Mouse (Mus musculus) kidney, postnatal 4 days (tissue): ENCODE data around the gene Gm45140.

ENCODE experiments used
- DNase-seq, 2 experiments: peaks; one replicate each; pipeline ENCODE4 v3.0.0; 2021; ENCODE audit warnings: mixed read lengths in 2 of 2

Gm45140 gene

GRCm38 (mm10) chr6:87835695-87836094, at the start of gene Gm45140:
Gm45140 (minus strand) TSS chr6:87835795.
- DNase-seq = no peak

DNA sequence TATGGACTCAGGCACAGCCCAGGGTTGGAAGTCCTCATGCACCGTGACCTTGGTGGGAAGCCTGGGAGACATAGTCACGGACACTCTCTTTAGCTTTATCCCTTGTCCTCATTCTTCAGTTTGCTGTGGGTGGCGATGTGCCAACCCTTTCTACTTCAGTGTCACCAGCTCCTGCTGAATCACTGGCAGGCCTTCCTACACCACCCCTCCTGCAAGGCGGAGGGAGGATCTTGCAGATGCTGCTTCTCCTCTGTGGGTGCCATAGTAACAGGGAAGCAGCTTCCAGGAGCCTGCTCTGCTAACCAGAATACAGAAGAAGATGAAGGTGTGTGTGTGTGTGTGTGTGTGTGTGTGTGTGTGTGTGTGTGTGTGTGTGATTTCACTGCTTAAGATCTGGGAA, 47.2 kb upstream of the Gm45140 start:
- DNase-seq = no peak

DNA sequence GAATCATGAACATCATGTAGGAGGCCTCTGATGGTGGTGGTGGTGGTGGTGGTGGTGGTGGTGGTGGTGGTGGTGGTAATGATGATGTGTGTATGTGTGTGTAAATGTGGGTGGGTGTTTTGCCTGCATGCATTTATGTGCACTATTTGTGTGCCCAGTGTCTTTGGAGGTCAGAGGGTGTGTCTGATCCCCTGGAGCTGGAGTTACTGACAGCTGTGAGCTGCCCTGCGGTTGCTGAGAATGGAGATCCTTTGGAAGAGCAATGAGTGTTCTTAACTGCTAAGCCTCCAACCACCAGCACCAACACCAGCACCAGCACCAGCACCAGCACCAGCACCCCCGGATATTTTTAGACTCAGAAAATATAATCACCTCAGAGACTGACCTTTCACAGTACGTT, 46.6 kb upstream of the Gm45140 start:
- DNase-seq = no peak

DNA sequence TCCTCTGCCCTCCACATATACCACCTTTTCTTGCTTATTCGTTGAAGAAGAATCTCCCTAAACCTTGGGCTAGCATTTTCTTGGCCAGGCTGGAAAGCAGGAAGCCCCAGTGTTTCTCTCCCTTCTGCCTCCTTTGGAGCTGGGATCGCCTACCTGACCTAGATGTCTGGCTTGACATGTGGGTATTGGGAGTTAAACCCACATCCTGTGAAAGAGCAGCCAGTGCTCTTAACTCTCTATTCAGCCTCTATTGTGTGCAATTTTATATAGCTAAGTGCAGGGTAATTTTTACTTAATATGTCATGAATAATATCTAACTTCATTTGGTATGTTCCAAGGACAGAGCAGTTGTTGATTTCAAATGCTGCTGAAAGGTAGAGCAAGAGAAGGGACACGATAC, 44.0 kb upstream of the Gm45140 start:
- no peak for DNase-seq

GRCm38 (mm10) chr6:87879010-87879409, 43.4 kb upstream of the Gm45140 start:
- no peak for DNase-seq

DNA sequence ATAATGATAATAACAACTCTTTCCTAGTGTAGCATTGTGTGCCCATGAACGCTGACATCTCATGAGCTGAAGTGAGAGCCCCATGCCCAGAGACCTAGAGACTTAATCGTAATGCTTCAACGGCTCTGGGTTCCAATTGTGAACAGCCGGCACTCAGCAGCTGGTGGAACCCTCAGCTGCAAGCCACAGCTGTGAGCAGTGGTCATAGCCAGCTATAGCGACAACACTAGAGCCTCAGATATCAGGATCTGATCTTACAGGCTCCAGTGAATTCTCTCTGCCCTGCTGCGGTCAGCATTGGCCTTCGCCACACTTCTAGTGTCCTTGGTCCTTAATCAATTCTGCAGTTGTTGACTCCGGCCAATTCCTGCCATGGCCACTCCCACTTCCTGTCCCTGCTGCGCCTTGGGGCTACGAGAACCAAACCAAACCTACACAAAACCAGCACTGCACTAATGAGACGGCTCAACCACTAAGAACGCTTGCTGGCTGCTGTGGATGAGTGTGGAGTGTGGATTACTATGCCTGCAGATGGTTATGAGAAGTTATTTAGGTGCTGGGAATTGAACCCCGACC, 40.6 kb upstream of the Gm45140 start:
- DNase-seq = peak; percentile 70 to 78

DNA sequence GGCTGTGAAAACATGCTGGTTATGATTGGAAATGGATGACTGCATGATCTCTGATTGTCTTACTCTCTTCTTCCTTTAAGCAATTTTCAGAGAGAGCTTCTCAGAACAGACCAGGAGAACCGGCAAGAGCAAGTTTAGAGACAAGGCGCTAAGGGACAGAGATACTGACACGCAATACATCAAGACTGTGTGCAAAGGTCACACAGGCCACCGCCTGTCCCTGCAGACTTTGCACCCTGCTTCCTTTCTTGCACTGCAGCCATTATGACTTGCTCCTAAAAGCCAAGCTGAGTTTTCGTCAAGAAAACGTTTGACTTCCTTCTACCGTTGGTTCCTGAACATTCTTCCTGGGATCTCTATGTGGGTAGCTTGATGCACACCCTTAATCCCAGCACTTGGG, 40.0 kb upstream of the Gm45140 start:
- no peak for DNase-seq

DNA sequence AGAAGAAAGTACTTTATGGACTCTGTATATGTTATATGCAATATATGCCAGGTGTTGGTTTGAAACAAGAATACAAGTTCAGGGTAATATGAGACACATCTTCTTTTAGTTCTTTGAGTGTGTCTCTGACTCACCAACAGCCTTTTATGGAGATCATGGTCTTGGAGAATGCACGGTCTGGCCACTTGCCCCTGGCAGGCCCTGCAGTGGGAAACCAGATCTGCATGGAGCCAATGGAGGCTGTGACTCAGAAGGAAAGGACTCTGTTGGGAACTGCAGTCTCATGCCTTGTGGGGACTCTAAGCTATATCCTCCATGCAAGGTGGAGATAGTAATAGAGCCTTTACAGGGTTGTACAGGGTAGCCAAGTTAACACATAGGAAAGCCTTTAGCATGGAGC, 39.5 kb upstream of the Gm45140 start:
- no peak for DNase-seq

GRCm38 (mm10) chr6:87873963-87874362, 38.4 kb upstream of the Gm45140 start:
- no peak for DNase-seq

DNA sequence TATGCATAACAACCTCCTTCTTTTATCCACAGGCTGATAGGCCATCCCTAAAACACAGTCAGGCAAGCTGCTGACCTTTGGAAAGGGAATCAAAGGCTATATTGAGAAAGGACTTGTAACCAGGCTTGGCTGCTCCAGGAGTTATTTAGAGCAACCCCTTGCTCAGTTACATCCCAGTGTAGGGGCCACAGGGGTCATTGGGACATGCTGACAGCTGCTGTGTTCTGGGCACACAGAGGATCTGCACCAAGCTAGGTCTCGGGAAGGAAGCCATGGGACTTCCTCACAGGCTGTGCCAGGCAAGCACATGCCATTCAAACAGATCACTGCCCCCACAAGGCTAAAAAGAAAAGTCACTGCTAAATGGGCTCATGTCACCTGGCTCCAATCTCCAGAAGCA, 37.5 kb upstream of the Gm45140 start:
- no peak for DNase-seq

- no peak for DNase-seq
Observed at GRCm38 (mm10) chr6:87871240-87871639, 35.6 kb upstream of the Gm45140 start.

GRCm38 (mm10) chr6:87870440-87870839, 34.8 kb upstream of the Gm45140 start:
- no peak for DNase-seq

DNA sequence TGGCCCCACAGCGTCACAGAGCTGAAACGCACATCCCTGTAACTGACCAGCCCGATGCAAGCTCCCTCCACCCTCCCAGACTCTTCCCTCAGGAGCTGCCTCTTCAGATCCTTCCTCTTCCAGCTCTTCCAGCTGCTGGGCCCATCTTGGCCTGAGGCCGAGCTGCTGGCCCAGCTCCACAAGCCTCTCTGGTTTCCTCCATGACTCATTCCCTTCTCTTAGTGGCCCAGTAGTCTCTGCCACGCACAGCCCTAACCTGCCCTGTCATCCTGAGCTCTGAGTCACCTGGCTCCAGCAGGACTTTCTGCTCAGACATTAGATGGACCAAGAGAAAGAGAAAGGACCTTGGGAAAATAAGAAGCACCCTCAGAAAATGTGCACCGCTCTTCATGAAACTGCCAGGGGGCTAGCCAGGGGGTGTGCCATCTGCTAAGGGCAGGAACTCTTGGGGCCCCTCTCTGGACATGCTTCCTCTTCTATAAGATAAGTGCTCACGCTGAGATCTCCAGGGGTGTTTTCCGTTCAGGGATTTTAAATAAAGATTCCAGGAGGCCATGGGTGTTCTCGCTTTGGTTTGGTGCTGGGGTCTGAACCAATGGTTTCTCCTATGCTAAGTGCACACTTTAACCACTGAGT, 33.4 kb upstream of the Gm45140 start:
- peak; percentile 77 to 83 for DNase-seq

DNA sequence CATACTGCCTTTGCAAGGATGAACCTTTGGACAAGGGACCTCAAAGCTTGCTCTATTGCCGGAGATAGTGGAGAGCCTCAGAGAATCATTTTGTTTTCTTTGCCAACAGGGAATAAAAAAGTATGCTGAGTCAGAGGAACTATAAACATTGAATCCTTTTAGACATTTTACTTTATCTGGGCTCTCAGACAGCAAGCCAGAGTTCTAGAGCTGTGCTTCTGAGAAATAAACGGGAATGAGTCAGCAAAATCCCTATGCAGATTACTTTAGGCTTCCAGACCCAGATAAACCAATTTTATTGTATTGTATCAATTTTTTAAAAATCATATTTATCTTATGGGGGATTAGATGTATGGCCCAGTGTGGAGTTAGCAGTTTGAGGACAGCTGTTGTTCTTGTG, 31.7 kb upstream of the Gm45140 start:
- DNase-seq = no peak

DNA sequence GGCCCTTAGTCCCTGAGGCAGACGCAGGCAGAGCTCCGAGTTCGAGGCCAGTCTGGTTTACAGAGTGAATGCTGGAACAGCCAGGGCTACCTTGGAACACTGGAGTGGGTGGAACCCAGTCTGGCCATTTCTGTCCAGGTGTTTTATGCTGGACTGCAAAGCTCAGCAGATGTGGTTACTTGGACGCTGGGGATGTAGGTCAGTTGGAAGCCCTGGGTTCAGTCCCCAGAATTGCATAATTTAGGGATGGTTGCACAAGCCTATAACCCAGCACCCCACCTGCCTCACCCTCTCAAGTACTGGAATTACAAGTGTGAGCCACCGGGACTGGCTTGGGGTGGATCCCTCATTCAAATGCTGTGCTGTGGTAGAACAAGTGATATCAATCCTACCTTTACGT, 30.6 kb upstream of the Gm45140 start:
- no peak for DNase-seq

DNA sequence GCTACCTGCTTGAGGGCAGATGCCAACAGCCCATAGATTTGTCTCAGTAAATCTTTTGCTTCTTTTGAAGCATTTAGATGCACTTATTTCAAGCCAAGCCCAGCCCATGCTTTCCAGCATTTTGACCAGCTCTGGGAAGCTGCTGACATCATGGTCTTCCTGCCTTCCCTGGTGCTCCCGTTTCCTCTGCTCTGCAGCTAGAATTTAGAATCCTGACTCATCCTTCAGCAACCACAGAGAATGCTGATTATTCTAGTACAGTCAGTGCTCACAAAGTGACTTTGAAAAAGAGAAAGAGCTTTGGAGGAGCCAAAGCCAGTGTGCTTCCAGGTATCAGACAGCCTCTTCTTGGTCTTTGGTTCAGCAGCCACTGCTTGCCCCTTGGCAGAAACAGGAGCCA, 21.5 kb upstream of the Gm45140 start:
- no peak for DNase-seq

DNA sequence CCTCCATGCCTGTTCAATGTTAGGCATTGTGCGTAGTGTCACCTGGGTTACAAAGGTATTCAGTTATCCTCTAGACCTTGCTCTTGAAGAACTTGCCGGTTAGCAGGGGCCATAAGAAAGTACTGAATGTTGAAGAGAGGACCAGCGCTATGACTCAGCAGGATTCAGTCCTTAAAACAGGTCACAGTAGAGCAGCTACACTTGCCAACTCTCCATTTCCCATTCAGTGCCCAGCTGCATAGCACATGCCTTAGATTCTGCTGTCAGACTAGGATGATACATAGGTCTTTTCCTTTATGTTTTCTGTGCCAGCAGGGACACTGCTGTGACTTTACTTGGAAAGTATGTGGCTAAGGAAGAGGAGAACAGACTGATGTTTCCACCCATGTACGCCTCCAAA, 17.9 kb upstream of the Gm45140 start:
- no peak for DNase-seq

DNA sequence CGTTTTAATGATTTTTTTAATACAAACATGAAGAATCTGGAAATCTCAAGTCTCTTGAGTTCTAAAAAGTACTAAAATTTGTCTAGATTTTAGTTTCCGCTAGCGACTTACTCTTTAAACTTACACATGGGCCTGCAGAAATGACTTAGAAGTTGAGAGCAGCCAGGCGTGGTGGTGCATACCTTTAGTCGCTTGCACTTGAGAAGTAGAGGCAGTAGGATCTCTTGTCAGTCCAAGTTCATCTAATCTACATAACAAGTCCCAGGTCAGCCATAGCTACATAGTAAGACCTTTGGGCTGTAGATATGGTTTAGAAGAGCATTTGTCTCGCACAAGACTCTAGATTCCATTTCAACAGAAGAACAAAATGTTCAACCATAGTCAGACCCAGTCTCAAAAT, 16.3 kb upstream of the Gm45140 start:
- no peak for DNase-seq

DNA sequence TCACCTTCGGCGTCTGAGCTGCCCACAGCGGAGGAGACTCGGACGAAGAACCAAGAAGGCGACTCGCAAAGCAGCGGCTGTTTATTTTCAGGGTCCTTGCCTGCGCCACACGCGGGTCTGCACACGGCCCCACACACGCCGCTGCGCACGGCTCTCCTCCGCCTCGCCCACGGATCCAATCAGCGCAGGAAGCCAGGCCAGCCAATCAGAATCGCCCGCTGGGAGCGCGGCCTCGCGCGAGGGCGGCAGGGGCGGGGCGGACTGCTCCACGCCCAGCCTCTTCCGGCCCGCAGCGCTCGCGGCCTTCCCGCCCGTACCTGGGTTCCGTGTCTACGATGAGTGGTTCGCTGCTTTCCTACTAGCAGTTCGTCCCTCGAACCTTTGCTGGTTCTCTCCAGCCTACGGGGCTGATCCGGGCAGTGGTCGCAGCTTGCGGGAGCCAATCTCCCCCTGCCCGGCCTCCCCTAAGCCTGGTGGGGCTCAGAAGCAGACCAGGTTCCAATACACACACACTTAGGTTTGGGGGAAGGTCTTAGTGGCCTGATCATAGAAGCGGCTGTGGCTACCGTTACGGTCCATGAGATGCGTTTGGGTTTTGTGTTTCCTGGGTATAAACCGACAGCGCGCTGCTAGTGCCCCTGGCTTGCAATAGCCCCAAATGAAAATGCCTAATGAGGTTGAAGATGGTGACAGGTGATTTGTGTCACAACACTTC, 15.5 kb upstream of the Gm45140 start, which contains the start of gene Cnbp:
Gene Cnbp, minus strand, starts transcription at position 207 of the 715 bp plus-strand sequence.
- DNase-seq = peak; percentile 98 to 99

DNA sequence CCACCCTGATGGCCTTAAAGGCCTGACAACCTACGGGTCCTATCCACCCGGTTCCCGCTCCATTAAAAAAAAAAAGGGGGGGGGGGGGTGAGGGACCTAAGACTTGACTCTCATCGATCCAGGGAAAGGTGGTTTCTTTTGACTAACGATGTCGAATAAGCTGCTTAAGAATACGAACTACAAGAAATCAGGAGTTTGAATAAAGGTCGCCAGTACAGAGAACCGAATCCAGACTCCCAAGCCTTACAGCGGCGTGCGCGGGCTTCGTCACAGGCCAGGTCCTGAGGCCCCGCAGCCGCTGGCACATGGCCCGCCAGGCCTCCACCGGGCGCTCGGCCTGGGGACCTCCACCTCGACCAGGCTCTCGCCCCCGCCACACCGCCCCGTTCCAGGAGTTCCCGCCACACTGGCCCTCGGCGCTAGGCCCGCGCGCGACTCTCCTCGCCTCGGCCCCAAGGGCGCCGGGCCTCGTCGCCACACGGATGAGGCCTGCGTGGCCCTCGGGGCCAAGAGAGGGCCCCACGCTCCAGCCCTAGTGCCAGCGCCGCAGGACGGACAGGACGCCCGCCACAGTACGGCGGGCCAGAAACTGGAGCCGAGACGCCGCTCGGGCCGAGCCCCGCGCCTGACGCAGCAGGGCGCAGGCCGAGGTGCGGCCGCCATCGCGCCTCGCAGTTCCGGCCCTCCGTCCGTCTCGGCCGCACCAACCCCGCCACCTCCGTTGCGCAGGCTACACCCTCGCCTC, 14.7 kb upstream of the Gm45140 start:
- DNase-seq = peak; percentile 64 to 79

GRCm38 (mm10) chr6:87849780-87850154, 14.2 kb upstream of the Gm45140 start:
- peak in 1 of 2 experiments; percentile 44 for DNase-seq

DNA sequence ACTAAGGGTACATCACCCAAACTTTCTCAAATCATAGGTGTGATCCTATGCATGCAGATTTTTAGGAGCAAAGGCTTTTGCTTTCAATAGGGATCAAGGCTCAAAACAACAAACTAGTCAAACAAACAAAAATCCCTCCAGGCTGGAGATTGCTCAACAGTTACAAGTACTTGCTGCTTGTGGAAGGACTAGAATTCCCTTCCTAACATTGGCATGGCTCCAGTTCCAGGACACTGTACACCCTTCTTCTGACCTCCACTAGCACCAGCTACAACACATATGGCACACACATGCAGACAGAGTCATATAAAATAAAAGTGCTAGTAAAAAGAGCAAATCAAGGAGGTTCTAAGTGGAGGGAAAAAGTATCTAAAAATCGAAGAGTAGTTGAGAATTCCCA, 11.2 kb upstream of the Gm45140 start:
- no peak for DNase-seq

GRCm38 (mm10) chr6:87845031-87845695, 9.6 kb upstream of the Gm45140 start:
- DNase-seq = no peak
